Mouse (Mus musculus) heart, embryonic 11.5 days (tissue): ENCODE data around the gene Gm45623. TPM values are rescaled to one million over a fixed set of nuclear protein-coding genes. Genes with fewer than 3 reads are reported as not detected.

Source experiments
- ATAC-seq: fragments of 200-750 bp; cut with Nextera tagmentation; replicated peaks from 2 replicates; pipeline ENCODE4 v1.8.0; 2017; ENCODE audit warnings: moderate library complexity; ENCODE audit not compliant: insufficient number of reproducible peaks, low FRiP score, low TSS enrichment
- H3K27ac ChIP-seq: fragments of 300-500 bp; sonication (generic); 2 replicates; pipeline ENCODE4 v1.5.1; 2014; ENCODE audit warnings: mild to moderate bottlenecking, low read depth, low read length
- H3K27me3 ChIP-seq: fragments of 300-500 bp; sonication (generic); 2 replicates; pipeline ENCODE4 v1.6.1; 2014; ENCODE audit warnings: mild to moderate bottlenecking, low read length, mixed read lengths; ENCODE audit not compliant: control insufficient read depth, insufficient read depth
- H3K36me3 ChIP-seq: fragments of 300-500 bp; sonication (generic); 2 replicates; pipeline ENCODE4 v1.6.1; 2014; ENCODE audit warnings: mild to moderate bottlenecking, low read length, moderate library complexity, mixed read lengths; ENCODE audit not compliant: control insufficient read depth, insufficient read depth
- H3K4me1 ChIP-seq: fragments of 300-500 bp; sonication (generic); 2 replicates; pipeline ENCODE4 v1.6.1; 2014; ENCODE audit warnings: low read length; ENCODE audit not compliant: control insufficient read depth, insufficient read depth
- H3K4me2 ChIP-seq: fragments of 300-500 bp; sonication (generic); 2 replicates; pipeline ENCODE4 v1.6.1; 2014; ENCODE audit warnings: mild to moderate bottlenecking, moderate library complexity
- H3K4me3 ChIP-seq: fragments of 300-500 bp; sonication (generic); 2 replicates; pipeline ENCODE4 v1.5.1; 2014; ENCODE audit warnings: low read depth, low read length
- H3K9ac ChIP-seq: fragments of 300-500 bp; sonication (generic); 2 replicates; pipeline ENCODE4 v1.6.1; 2014; ENCODE audit warnings: mild to moderate bottlenecking, low read depth, low read length, moderate library complexity
- H3K9me3 ChIP-seq: fragments of 300-500 bp; sonication (generic); replicated peaks from 2 replicates; pipeline ENCODE4 v1.6.1; 2016; ENCODE audit warnings: low read length; ENCODE audit not compliant: control insufficient read depth
- WGBS: fragments of 180-500 bp; shearing (Covaris S2); extraction: QIAGEN DNeasy Blood & Tissue Kit; methylation state at CpG from one replicate; pipeline ENCODE4 v1.1.7; 2014; ENCODE audit not compliant: insufficient replicate concordance; 5-methylcytosine and 5-hydroxymethylcytosine counted together
- polyA plus RNA-seq: library from polyadenylated mRNA; unstranded; fragments of >200 nt; fragmentation: Nextera tagmentation; extraction: Ambion mirVana; gene quantifications from 2 replicates; pipeline ENCODE4 v1.2.1, GENCODE M21; 2014

Gm45623 gene
- polyA plus RNA-seq, 1 experiment from 2014 or later = 0.84 TPM

DNA sequence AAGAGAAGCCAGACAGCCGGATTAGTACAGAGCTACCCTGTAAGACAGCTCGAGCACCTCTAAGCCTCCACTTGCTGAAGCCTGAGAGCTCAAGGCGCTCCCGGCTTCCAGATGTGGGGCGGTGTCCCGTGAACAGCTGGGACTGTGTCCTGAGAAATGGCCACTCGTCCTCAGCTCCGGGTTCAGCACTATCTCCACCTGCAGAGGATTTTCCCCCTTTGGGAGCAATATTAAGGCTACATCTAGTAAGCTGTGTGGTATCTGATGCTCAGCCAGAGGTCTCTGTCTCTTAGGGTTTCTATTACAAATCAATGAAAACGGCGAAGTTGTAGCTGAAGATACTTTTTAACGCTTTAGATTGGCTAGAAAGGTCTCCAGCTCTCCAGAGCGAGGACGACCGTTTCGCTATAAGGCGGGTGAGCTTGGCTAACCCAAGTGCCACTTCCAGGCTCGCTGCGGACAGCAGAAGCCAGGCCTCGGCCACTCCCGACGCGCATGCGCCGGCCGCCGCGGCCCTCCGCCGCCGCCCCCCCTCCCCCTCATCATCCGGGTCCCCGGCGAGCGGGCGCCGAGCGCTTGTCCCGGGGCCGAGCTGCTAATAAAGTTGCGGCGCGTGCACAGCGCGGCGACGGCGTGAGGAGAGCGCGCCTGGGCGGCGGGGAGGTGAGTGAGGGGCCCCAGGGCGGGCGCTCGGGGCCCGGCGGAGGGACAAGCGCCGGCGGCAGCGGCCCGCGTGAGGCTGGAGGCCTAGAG, 51.0 kb downstream of the Gm45623 start, which contains the start of gene Smad5:
Gene Smad5, plus strand, starts transcription at position 542 of the 753 bp plus-strand sequence.
- 3% methylated on average over 57 of the region's 62 CpGs for WGBS
- peak; percentile 85 for ATAC-seq
- H3K4me1 ChIP-seq = peaks cover 15% of the 10 kb centered on the region

More for the DNA sequence above, 51.0 kb downstream of the Gm45623 start, which contains the start of gene Smad5:
- H3K36me3 ChIP-seq = no peaks in the 10 kb centered on the region
- no peaks in the 10 kb centered on the region for H3K27me3 ChIP-seq
- H3K9ac ChIP-seq = peak within 1 kb of the TSS; percentile 96
- H3K4me2 ChIP-seq = peak within 1 kb of the TSS; percentile 67
- H3K27ac ChIP-seq = peak within 1 kb of the TSS; percentile 99
- no peaks in the 10 kb centered on the region; the same call in 1 of the 2 replicates for H3K9me3 ChIP-seq
- peak within 1 kb of the TSS; percentile 77 for H3K4me3 ChIP-seq

Other genes starting within 250 kb of the Gm45623 start
- gene Fbxl21, start 231.4 kb downstream of the Gm45623 start, polyA plus RNA-seq = 1.2 and 1.9 TPM in 2 replicates
- gene Lect2, start 205.3 kb downstream of the Gm45623 start, polyA plus RNA-seq = 0.37 and 1.1 TPM in 2 replicates
- 65.0 and 94.5 TPM in 2 replicates for gene Tgfbi, start 144.3 kb downstream of the Gm45623 start, polyA plus RNA-seq
- 25.7 and 26.3 TPM in 2 replicates for gene Smad5, start 50.8 kb downstream of the Gm45623 start, polyA plus RNA-seq
- gene Trpc7, start 142.2 kb upstream of the Gm45623 start, polyA plus RNA-seq = 0.20 TPM in 2 replicates